Mouse (Mus musculus) cerebellum, postnatal 25 days (tissue): Measurements from ENCODE around the gene Spryd3.

Source experiments
- DNase-seq, 2 experiments: peaks; one replicate each; pipeline ENCODE4 v3.0.0; 2021; ENCODE audit warnings: mixed read lengths in 2 of 2

Spryd3 gene

GRCm38 (mm10) chr15:102146882-102147281, 10.8 kb upstream of the Spryd3 start:
- DNase-seq, result peak; percentile 72 to 83

GRCm38 (mm10) chr15:102146089-102146488, 10.1 kb upstream of the Spryd3 start:
- no peak for DNase-seq

GRCm38 (mm10) chr15:102145330-102145729, 9.3 kb upstream of the Spryd3 start:
- DNase-seq, result no peak

GRCm38 (mm10) chr15:102144726-102145125, 8.7 kb upstream of the Spryd3 start:
- no peak for DNase-seq

GRCm38 (mm10) chr15:102144274-102144711, 8.3 kb upstream of the Spryd3 start, which contains the start of gene Igfbp6:
Gene Igfbp6 (plus strand): TSS chr15:102144362.
- DNase-seq, result no peak

GRCm38 (mm10) chr15:102142914-102143912, 7.2 kb upstream of the Spryd3 start:
- no peak for DNase-seq

GRCm38 (mm10) chr15:102141120-102141519, 5.1 kb upstream of the Spryd3 start:
- DNase-seq, result no peak

- peak in 1 of 2 experiments; percentile 60 for DNase-seq
These were observed 409 bp downstream of the Spryd3 start for GRCm38 (mm10) chr15:102135522-102136128.

GRCm38 (mm10) chr15:102134709-102135108, 1.3 kb downstream of the Spryd3 start:
- no peak for DNase-seq

GRCm38 (mm10) chr15:102133314-102133713, 2.7 kb downstream of the Spryd3 start:
- DNase-seq, result no peak

- DNase-seq, result peak; percentile 81 to 89
These were observed 9.7 kb downstream of the Spryd3 start for GRCm38 (mm10) chr15:102126303-102126702.

GRCm38 (mm10) chr15:102120530-102120929, 15.5 kb downstream of the Spryd3 start:
- no peak for DNase-seq

GRCm38 (mm10) chr15:102119831-102120170, 16.2 kb downstream of the Spryd3 start:
- peak; percentile 86 to 88 for DNase-seq

GRCm38 (mm10) chr15:102119121-102119830, 16.8 kb downstream of the Spryd3 start:
- DNase-seq, result peak in 1 of 2 experiments; percentile 33

- DNase-seq, result peak in 1 of 2 experiments; percentile 34
These were observed 17.4 kb downstream of the Spryd3 start for GRCm38 (mm10) chr15:102118591-102118990.

GRCm38 (mm10) chr15:102117461-102118443, 18.3 kb downstream of the Spryd3 start:
- DNase-seq, result peak in 1 of 2 experiments; percentile 77

GRCm38 (mm10) chr15:102116753-102117415, 19.1 kb downstream of the Spryd3 start:
- peak in 1 of 2 experiments; percentile 63 for DNase-seq

GRCm38 (mm10) chr15:102115731-102116231, 20.3 kb downstream of the Spryd3 start:
- DNase-seq, result peak; percentile 60 to 70

- peak in 1 of 2 experiments; percentile 45 for DNase-seq
These were observed 21.3 kb downstream of the Spryd3 start for GRCm38 (mm10) chr15:102114651-102115260.

- no peak for DNase-seq
These were observed 22.4 kb downstream of the Spryd3 start for GRCm38 (mm10) chr15:102113674-102114073.
